Mouse (Mus musculus) myocyte (in vitro differentiated cells): ENCODE measurements around the gene Cetn4.

ENCODE experiments used
- E2F4 ChIP-seq: IDR thresholded peaks from one replicate; pipeline ENCODE4 v1.6.1; 2011; ENCODE audit warnings: mild to moderate bottlenecking, control low read depth, moderate library complexity; ENCODE audit not compliant: insufficient read depth
- MAX ChIP-seq: IDR thresholded peaks from one replicate; pipeline ENCODE4 v1.6.1; 2011; ENCODE audit warnings: low read depth, mild to moderate bottlenecking, control low read depth
- MYOD1 ChIP-seq, 3 experiments: IDR thresholded peaks; one replicate each; pipeline ENCODE4 v1.6.1; 2011; ENCODE audit warnings: control low read depth in 2 of 3, low read depth in 2 of 3, mild to moderate bottlenecking in 2 of 3, moderate library complexity in 1 of 3; ENCODE audit not compliant: insufficient read length in 2 of 3, control insufficient read depth in 1 of 3
- POLR2A ChIP-seq: IDR thresholded peaks from one replicate; pipeline ENCODE4 v1.6.1; 2011; ENCODE audit warnings: low read depth, mild to moderate bottlenecking, control low read depth, moderate library complexity; ENCODE audit not compliant: insufficient read length
- POLR2AphosphoS2 ChIP-seq: IDR thresholded peaks from one replicate; pipeline ENCODE4 v1.6.1; 2011; ENCODE audit warnings: low read depth, control low read depth; ENCODE audit not compliant: insufficient read length
- SRF ChIP-seq: IDR thresholded peaks from one replicate; pipeline ENCODE4 v1.6.1; 2011; ENCODE audit warnings: low read depth; ENCODE audit not compliant: control insufficient read depth, insufficient read length
- TCF12 ChIP-seq: IDR thresholded peaks from one replicate; pipeline ENCODE4 v1.6.1; 2011; ENCODE audit warnings: mild to moderate bottlenecking, control low read depth; ENCODE audit not compliant: poor library complexity, insufficient read depth, severe bottlenecking

GRCm38 (mm10) chr3:37289237-37289636 lies 23.3 kb downstream of the Cetn4 start:
- TF ChIP-seq POLR2A (no peak), MAX (no peak), MYOD1 (IDR thresholded peaks at IDR 0.05; ENCODE audit: control insufficient read depth in 1 of 3, insufficient read length in 2 of 3, low read depth in 2 of 3) (no peak), E2F4 (no peak), POLR2AphosphoS2 (no peak), SRF (no peak), TCF12 (no peak)
